In the genomic region with DNA sequence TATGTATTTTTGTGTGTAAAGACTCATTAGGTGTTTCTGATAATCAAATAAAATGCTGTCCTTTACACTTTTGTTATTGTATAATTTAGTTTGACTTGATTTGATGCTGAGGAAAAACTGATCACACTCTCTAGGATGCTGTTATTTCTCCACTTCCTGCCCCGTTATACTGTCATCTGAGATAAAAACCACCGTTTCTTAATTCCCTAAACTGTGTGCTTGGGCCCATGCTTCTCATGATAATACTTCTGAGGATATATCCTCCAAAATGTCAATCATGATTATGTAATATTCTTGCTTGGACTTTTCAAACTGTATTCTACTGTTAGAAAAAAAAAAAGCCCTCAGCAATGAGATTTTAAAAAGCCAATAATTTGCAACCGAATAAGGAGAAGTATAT, we compare ENCODE assay signal across 22 mouse cellular contexts.
"Had no signal": no experiment of that assay in that cellular context is flagged by ENCODE, and none has a peak within 500 bp of the region (broad histone marks: within the 10 kb centered on the region; RNA-seq: fewer than 3 reads in every experiment).

No protein-coding gene starts in this region.

- ATAC-seq: liver, postnatal 0 days; lung, postnatal 0 days; midbrain, embryonic 16.5 days had no signal

- H3K27ac ChIP-seq: liver, embryonic 15.5 days; lung, embryonic 15.5 days; macrophage; midbrain, embryonic 10.5 days; midbrain, embryonic 12.5 days; neural tube, embryonic 12.5 days had no signal

- H3K4me1 ChIP-seq: liver, embryonic 15.5 days; lung, embryonic 15.5 days; midbrain, embryonic 10.5 days; midbrain, embryonic 12.5 days; neural tube, embryonic 12.5 days had no signal

- H3K4me3 ChIP-seq: liver, embryonic 15.5 days; lung, embryonic 15.5 days; midbrain, embryonic 10.5 days; midbrain, embryonic 12.5 days; myocyte; neural tube, embryonic 12.5 days had no signal

- H3K9ac ChIP-seq: liver, embryonic 15.5 days; liver, postnatal 0 days; lung, embryonic 15.5 days; midbrain, embryonic 12.5 days; neural tube, embryonic 12.5 days had no signal

- H3K27me3 ChIP-seq: liver, embryonic 15.5 days; lung, embryonic 15.5 days; midbrain, embryonic 12.5 days; neural tube, embryonic 12.5 days had no signal

- DNase-seq: liver, postnatal 0 days; lung, adult 2 months; lung, postnatal 14 days; lung, postnatal 36 days; midbrain, embryonic 14.5 days; retina, postnatal 1 day; right cerebral cortex, adult 18-20 months; right cerebral cortex, postnatal 25 days; right cerebral cortex, postnatal 4 days; spleen, adult 18-20 months; thymus, adult 18-20 months; thymus, postnatal 14 days; thymus, postnatal 36 days had no signal

- H3K9me3 ChIP-seq: liver, embryonic 15.5 days; lung, embryonic 15.5 days; midbrain, embryonic 10.5 days; midbrain, embryonic 12.5 days; neural tube, embryonic 12.5 days had no signal

- H3K4me2 ChIP-seq: liver, embryonic 15.5 days; lung, embryonic 15.5 days; midbrain, embryonic 12.5 days; neural tube, embryonic 12.5 days had no signal

- H3K36me3 ChIP-seq: liver, embryonic 15.5 days; lung, embryonic 15.5 days; midbrain, embryonic 10.5 days; midbrain, embryonic 12.5 days; neural tube, embryonic 12.5 days had no signal
